Mouse (Mus musculus): Measurements from ENCODE around the gene Zdhhc19. TPM values are rescaled to one million over a fixed set of nuclear protein-coding genes. Genes with fewer than 3 reads are reported as not detected.

Gene Zdhhc19
- polyA plus RNA-seq (2015; fragmentation: Nextera tagmentation; extraction: Ambion mirVana) = not detected in 2 replicates

DNA sequence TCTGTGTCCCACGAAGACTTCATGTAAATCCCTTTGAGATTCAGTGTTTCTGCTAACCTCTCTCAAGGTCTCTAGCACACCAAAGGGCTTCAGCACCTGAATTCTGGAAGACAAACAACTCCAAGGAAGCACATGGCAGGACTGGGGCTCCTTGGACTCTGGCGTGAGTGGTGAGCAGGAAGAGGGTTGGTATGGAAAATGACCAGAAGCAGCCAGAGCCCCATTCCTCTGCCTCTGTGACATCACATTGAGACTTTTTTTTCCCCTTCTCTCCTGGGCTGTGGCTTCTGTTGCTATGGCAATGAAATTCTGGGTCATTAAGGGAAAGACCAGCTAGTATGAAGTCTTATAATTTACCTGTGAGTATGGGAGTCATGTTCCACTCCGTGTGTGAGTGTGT, at the start of gene Zdhhc19:
Gene Zdhhc19 (plus strand): TSS at position 301 of the 400 bp plus-strand sequence.
- 75% methylated on average over 3 of the region's 3 CpGs for WGBS
- no peak within 1 kb of the TSS for H3K4me3 ChIP-seq (replicated peaks)
- H3K9ac ChIP-seq = no peak within 1 kb of the TSS
- H3K9me3 ChIP-seq (replicated peaks) = no peaks in the 10 kb centered on the region
- peaks cover 11% of the 10 kb centered on the region for H3K27me3 ChIP-seq
- H3K27ac ChIP-seq = no peak within 1 kb of the TSS
- H3K4me2 ChIP-seq = no peak within 1 kb of the TSS
- H3K36me3 ChIP-seq = no peaks in the 10 kb centered on the region
- no peak for ATAC-seq (replicated peaks; ENCODE audit: low FRiP score)
- H3K4me1 ChIP-seq = peaks cover 6% of the 10 kb centered on the region; the same call in 1 of the 2 replicates

- no peak overlapping the region for H3K4me3 ChIP-seq (replicated peaks)
- no peak overlapping the region for H3K9ac ChIP-seq
- H3K36me3 ChIP-seq = 0 out of 2 replicates have a peak, but pooled peaks cover under 1% of the 10 kb centered on the region
- 80% methylated on average over 2 of the region's 2 CpGs for WGBS
- no peak overlapping the region for H3K4me2 ChIP-seq
- H3K27ac ChIP-seq = no peak overlapping the region
- H3K9me3 ChIP-seq (replicated peaks) = no peaks in the 10 kb centered on the region
- no peaks in the 10 kb centered on the region for H3K27me3 ChIP-seq
- no peak for ATAC-seq (replicated peaks; ENCODE audit: low FRiP score)
- no peaks in the 10 kb centered on the region for H3K4me1 ChIP-seq
Measured at GRCm38 (mm10) chr16:32446563-32447138, 49.4 kb upstream of the Zdhhc19 start.

GRCm38 (mm10) chr16:32449665-32450064, 46.4 kb upstream of the Zdhhc19 start:
- no peak overlapping the region for H3K27ac ChIP-seq
- H3K36me3 ChIP-seq = peaks cover 21% of the 10 kb centered on the region
- H3K27me3 ChIP-seq = no peaks in the 10 kb centered on the region
- H3K9ac ChIP-seq = no peak overlapping the region
- WGBS = 91% methylated on average over 3 of the region's 3 CpGs
- H3K4me2 ChIP-seq = no peak overlapping the region
- no peak for ATAC-seq (replicated peaks; ENCODE audit: low FRiP score)
- no peaks in the 10 kb centered on the region for H3K4me1 ChIP-seq
- no peak overlapping the region for H3K4me3 ChIP-seq (replicated peaks)
- no peaks in the 10 kb centered on the region for H3K9me3 ChIP-seq (replicated peaks)

- H3K4me3 ChIP-seq (replicated peaks) = no peak overlapping the region
- H3K4me1 ChIP-seq = no peaks in the 10 kb centered on the region
- no peaks in the 10 kb centered on the region for H3K27me3 ChIP-seq
- no peak overlapping the region for H3K4me2 ChIP-seq
- no peak overlapping the region for H3K27ac ChIP-seq
- WGBS = 82% methylated on average over 2 of the region's 2 CpGs
- no peaks in the 10 kb centered on the region for H3K9me3 ChIP-seq (replicated peaks)
- H3K9ac ChIP-seq = no peak overlapping the region
- H3K36me3 ChIP-seq = peaks cover 25% of the 10 kb centered on the region
- no peak for ATAC-seq (replicated peaks; ENCODE audit: low FRiP score)
Measured at GRCm38 (mm10) chr16:32450133-32450532, 45.9 kb upstream of the Zdhhc19 start.

DNA sequence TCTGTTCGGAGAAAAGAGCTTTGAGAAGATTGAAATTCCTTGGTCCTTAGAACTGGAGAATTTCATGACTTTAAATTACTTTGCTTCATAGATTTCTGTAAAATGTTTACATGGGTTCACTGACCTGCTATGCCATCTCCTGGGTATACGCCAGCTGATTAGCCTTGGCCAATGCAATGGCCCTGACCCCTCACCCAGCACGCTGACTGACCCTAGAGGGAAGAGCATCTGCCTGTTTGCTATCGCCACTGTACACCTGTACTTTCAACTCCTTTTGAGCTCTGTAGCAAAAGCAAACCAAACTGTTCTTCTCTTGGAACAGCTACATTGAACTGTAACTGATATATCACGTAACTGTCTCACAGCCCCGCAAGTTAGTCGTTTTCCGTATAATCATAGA, 43.0 kb upstream of the Zdhhc19 start:
- Histone ChIP-seq H3K4me3 (replicated peaks) (no peak overlapping the region), H3K27ac (no peak overlapping the region), H3K36me3 (peaks cover 44% of the 10 kb centered on the region), H3K9me3 (replicated peaks) (no peaks in the 10 kb centered on the region), H3K4me1 (no peaks in the 10 kb centered on the region), H3K27me3 (no peaks in the 10 kb centered on the region), H3K4me2 (no peak overlapping the region), H3K9ac (no peak overlapping the region)
- ATAC-seq (replicated peaks; ENCODE audit: low FRiP score) = no peak
- 91% methylated on average over 8 of the region's 8 CpGs for WGBS

GRCm38 (mm10) chr16:32454646-32455045, 41.4 kb upstream of the Zdhhc19 start:
- Histone ChIP-seq H3K4me1 (no peaks in the 10 kb centered on the region), H3K9ac (no peak overlapping the region), H3K9me3 (replicated peaks) (no peaks in the 10 kb centered on the region), H3K36me3 (peaks cover 44% of the 10 kb centered on the region), H3K27ac (no peak overlapping the region), H3K27me3 (no peaks in the 10 kb centered on the region), H3K4me3 (replicated peaks) (no peak overlapping the region), H3K4me2 (no peak overlapping the region)
- no peak for ATAC-seq (replicated peaks; ENCODE audit: low FRiP score)
- WGBS = 90% methylated on average over 5 of the region's 5 CpGs

DNA sequence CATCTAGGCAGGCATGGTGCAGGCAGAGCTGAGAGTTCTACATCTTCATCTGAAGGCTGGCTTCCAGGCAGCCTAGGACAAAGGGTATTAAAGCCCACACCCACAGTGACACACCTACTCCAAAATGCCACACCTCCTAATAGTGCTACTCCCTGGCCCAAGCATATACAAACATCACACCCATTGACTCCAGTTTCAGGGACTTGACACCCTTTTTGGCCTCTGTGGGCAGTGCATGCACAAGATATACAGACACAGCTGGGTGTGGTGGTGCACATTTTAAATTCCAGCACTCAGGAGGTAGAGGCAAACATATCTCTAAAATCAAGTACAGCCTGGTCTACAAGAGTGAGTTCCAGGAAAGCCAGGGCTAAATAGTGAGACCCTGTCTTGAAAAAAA, 40.0 kb upstream of the Zdhhc19 start:
- H3K9me3 ChIP-seq (replicated peaks) = no peaks in the 10 kb centered on the region
- H3K4me1 ChIP-seq = no peaks in the 10 kb centered on the region
- H3K9ac ChIP-seq = no peak overlapping the region
- H3K27ac ChIP-seq = no peak overlapping the region
- peaks cover 44% of the 10 kb centered on the region for H3K36me3 ChIP-seq
- ATAC-seq (replicated peaks; ENCODE audit: low FRiP score) = no peak
- H3K4me3 ChIP-seq (replicated peaks) = no peak overlapping the region
- no peak overlapping the region for H3K4me2 ChIP-seq
- no peaks in the 10 kb centered on the region for H3K27me3 ChIP-seq

DNA sequence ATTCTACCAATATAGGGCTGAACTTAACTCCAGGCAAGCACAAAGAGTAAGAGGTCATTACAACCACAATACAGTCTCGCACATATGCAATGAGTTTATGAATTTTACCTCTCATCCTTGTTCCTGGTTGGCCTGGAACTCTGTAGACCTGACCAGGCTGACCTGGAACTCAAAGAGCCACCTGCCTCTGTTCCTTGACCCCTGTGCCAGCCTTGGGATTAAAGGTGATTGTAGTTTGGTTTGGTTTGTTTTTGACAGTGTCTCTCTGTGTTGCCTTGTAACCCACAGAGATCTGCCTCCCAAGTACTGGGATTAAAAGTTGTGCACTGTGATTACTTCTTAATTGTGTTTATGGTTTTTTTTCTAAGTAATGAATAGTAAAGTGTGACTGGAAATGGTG, 39.3 kb upstream of the Zdhhc19 start:
- Histone ChIP-seq H3K9me3 (replicated peaks) (no peaks in the 10 kb centered on the region), H3K4me1 (no peaks in the 10 kb centered on the region), H3K9ac (no peak overlapping the region), H3K4me2 (no peak overlapping the region), H3K27me3 (no peaks in the 10 kb centered on the region), H3K4me3 (replicated peaks) (no peak overlapping the region), H3K36me3 (peaks cover 43% of the 10 kb centered on the region), H3K27ac (no peak overlapping the region)
- WGBS = 88% methylated on average over 1 of the region's 1 CpGs
- ATAC-seq (replicated peaks; ENCODE audit: low FRiP score) = no peak

- Histone ChIP-seq H3K27me3 (no peaks in the 10 kb centered on the region), H3K27ac (no peak overlapping the region), H3K9ac (no peak overlapping the region), H3K4me3 (replicated peaks) (no peak overlapping the region), H3K4me1 (no peaks in the 10 kb centered on the region), H3K36me3 (peaks cover 44% of the 10 kb centered on the region), H3K4me2 (no peak overlapping the region), H3K9me3 (replicated peaks) (no peaks in the 10 kb centered on the region)
- ATAC-seq (replicated peaks; ENCODE audit: low FRiP score) = no peak
- WGBS = 56% methylated on average over 10 of the region's 10 CpGs
Measured at GRCm38 (mm10) chr16:32457589-32458386, 38.3 kb upstream of the Zdhhc19 start.

GRCm38 (mm10) chr16:32460518-32460917, 35.5 kb upstream of the Zdhhc19 start:
- no peak for ATAC-seq (replicated peaks; ENCODE audit: low FRiP score)
- Histone ChIP-seq H3K27me3 (no peaks in the 10 kb centered on the region), H3K9ac (no peak overlapping the region), H3K9me3 (replicated peaks) (no peaks in the 10 kb centered on the region), H3K27ac (no peak overlapping the region), H3K4me2 (no peak overlapping the region), H3K4me1 (no peaks in the 10 kb centered on the region), H3K36me3 (peaks cover 43% of the 10 kb centered on the region), H3K4me3 (replicated peaks) (no peak overlapping the region)
- WGBS = 65% methylated on average over 4 of the region's 4 CpGs

GRCm38 (mm10) chr16:32461713-32462112, 34.4 kb upstream of the Zdhhc19 start:
- H3K4me2 ChIP-seq = no peak overlapping the region
- 81% methylated on average over 5 of the region's 5 CpGs for WGBS
- H3K9me3 ChIP-seq (replicated peaks) = no peaks in the 10 kb centered on the region
- no peak for ATAC-seq (replicated peaks; ENCODE audit: low FRiP score)
- H3K27me3 ChIP-seq = no peaks in the 10 kb centered on the region
- H3K4me3 ChIP-seq (replicated peaks) = no peak overlapping the region
- no peak overlapping the region for H3K27ac ChIP-seq
- H3K4me1 ChIP-seq = no peaks in the 10 kb centered on the region
- H3K36me3 ChIP-seq = peaks cover 36% of the 10 kb centered on the region; the same call in 1 of the 2 replicates
- H3K9ac ChIP-seq = no peak overlapping the region

- Histone ChIP-seq H3K4me2 (no peak overlapping the region), H3K4me3 (replicated peaks) (no peak overlapping the region), H3K4me1 (no peaks in the 10 kb centered on the region), H3K9ac (no peak overlapping the region), H3K27me3 (no peaks in the 10 kb centered on the region), H3K27ac (no peak overlapping the region), H3K36me3 (peaks cover 40% of the 10 kb centered on the region; the same call in 1 of the 2 replicates), H3K9me3 (replicated peaks) (no peaks in the 10 kb centered on the region)
- 92% methylated on average over 16 of the region's 16 CpGs for WGBS
- no peak for ATAC-seq (replicated peaks; ENCODE audit: low FRiP score)
Measured at GRCm38 (mm10) chr16:32462950-32463349, 33.1 kb upstream of the Zdhhc19 start.

Data from kidney, embryonic 15.5 days (tissue).